Mouse (Mus musculus): ENCODE measurements at regions not wholly inside any gene's neighbourhood (a gene's known extent, or its start where the extent isn't known, plus 50 kb on each side); places are given as distances from the start of the nearest gene placed in this dataset.

- DNase-seq (ENCODE audit: extremely low read depth, low read depth): no peak
These were observed 174.2 kb downstream of the Mroh4 start for GRCm38 (mm10) chr15:74461935-74462334.

DNA sequence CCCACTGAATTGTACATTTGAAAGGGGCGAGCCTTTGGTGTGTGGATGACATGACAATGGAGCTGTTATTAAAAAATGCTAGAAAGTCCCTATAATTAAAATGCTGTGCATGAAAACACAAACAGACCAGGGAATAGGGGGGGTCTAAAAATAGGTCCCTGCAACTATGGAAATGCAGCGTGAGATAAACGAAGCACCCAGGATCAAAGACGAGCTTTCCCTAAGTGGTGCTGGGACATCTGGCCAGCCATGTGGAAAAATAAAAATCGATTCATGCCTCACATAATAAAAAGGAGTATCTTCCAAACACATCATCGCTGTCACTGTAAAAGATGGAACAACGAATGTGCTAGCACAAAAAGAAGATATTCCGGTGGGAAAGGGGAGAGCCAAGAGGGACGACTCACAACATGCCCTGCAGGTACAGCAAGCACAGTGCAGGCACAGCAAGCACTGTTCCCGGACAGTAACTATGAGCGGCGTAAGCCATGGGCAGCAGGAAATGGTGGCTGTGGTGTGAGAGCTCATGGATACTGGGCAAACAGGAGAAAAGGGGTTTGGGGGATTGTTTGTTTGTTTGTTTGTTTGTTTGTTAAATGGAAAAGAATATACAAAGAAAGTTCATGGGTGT, 176.7 kb downstream of the Mroh4 start:
- DNase-seq (ENCODE audit: extremely low read depth, low read depth): no peak

DNA sequence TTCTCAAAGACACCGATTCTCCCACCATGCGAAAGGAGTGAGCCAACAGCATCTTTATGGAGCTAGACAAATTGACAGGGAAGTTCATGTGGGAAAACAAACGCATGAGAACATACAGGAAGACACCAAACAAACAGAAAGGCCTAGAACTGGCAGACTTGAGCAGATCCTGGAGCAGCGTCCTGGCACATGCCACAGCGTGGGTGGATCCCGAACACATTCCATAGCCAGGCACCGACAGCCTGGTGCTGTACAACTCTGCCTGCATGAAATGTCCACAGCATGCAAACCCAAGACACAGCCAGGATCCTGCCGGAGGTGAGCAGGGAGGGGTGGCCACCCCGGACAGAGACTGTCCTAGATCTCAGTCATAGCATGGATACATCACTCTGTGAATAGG, 177.2 kb downstream of the Mroh4 start:
- no peak for DNase-seq (ENCODE audit: extremely low read depth, low read depth)

- no peak for DNase-seq (ENCODE audit: extremely low read depth, low read depth)
These were observed 178.2 kb downstream of the Mroh4 start for GRCm38 (mm10) chr15:74457965-74458364.

- DNase-seq (ENCODE audit: extremely low read depth, low read depth): no peak
These were observed 179.5 kb downstream of the Mroh4 start for GRCm38 (mm10) chr15:74456675-74457040.

DNA sequence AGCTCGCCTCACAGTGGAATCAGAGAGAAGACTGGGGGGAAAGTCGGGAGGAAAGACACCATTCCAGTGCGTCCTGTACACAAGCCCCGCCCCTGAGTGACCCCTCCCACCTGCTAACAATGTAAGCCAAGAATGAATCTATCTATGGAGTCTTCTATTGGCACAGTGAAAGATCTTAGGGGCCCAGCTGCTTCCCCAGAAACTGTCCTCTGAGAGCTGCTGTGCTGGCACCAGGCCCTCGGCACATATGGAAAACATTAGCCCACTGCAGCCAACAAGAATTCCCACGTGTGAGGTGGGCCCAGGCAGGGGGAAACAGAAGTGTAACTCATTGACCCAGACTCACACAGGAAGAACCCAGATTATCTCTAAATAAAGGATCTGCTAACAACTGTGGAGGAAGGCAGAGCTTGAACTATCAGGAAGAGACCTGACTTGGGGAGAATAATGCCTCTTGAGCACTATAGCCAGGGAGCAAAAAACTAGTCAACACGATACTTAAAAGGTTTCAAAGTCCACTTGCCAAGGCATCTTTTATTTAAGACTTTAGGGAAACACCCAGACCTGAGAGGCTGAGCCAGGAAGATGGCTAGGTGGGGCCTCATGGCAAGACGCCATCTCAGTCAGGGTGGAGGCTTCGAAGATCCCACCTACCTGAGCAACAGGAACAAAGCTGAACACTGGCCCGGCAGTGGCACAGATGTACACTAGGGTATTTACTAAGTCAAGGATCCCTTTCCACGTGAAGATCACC, 180.1 kb downstream of the Mroh4 start:
- no peak for DNase-seq (ENCODE audit: extremely low read depth, low read depth)

- DNase-seq (ENCODE audit: extremely low read depth, low read depth): no peak
These were observed 181.6 kb downstream of the Mroh4 start for GRCm38 (mm10) chr15:74454543-74454942.

GRCm38 (mm10) chr15:74453810-74454209, 182.3 kb downstream of the Mroh4 start:
- DNase-seq (ENCODE audit: extremely low read depth, low read depth): no peak

- DNase-seq (ENCODE audit: extremely low read depth, low read depth): no peak
These were observed 183.7 kb downstream of the Mroh4 start for GRCm38 (mm10) chr15:74452426-74452825.

DNA sequence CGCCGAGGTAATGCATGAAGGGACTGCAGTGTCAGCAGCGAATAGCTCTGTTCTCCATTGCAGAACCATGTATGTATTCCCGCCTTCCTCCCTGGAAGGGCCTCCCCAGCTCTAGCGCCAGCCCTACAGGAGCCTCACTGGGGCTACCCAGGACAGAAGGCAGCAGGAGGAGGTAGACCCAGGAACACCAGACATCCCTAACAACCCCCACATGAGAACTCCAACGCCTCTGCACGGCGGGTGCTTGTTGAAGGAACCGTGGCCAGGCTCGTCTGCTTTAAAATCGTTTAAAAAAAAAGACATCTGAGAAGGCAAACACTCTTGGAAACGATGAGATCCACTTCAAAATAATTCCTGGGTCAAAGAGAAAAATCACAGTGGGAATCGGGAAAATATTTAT, 194.3 kb downstream of the Mroh4 start:
- DNase-seq (ENCODE audit: extremely low read depth, low read depth): no peak

DNA sequence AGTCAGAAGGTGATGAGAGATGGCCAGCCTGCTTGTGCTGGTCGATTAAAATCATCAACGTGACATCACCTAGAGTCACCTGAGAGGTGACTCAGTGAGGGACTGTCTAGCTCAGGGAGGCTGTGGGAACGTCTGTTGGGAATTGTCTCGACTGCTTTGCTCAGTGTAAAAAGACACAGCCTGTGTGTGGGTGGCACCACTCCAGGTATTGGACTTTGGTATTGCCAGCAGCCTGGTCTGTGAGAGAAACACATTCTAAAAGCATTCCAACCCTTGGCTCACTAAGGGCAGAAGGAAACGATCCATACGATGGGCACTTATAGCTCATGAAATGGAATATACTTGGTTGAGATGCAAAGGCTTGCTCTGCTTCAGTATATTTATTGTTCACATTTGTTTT, 209.2 kb downstream of the Mroh4 start:
- DNase-seq (ENCODE audit: extremely low read depth, low read depth): no peak

DNA sequence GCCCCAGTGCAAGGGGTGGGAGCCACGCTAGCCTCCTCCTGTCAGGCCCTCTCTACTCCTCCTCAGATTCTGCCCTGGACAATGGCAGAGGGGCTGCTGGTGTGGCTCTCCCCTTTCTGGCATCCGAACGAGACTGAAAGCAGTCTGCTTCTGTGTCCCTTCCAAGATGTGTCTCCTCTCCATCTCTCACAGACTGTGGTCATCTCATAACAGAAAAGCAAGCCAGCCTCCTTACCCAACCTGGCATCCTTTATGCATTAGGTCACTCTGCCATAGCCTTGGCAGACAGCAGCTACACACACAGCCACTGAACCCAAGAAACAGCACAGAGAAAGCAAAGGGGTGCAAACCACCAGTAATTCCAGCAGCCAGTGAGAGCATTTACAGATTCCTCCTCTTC, 213.2 kb downstream of the Mroh4 start:
- DNase-seq (ENCODE audit: extremely low read depth, low read depth): no peak

DNA sequence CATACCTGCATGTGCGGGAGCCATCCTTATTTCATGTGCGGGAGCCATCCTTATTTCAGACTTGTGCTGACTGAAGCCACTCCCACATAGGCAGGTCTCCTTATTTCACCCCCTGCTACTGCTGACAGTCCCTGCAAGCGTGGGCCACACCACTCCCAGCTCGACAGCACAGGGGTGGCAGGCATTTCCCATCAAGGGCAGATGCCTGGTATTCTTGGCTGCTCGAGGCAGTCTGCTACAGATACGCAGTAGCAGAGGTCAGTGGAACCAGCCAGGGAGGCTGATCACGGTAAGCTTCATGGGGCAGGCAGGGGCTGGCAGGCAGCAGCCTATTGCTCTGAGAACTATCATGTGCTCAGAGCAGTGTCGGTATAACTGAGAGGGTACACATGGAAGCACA, 215.6 kb downstream of the Mroh4 start:
- DNase-seq (ENCODE audit: extremely low read depth, low read depth): no peak

GRCm38 (mm10) chr15:74418635-74419034, 217.5 kb downstream of the Mroh4 start:
- no peak for DNase-seq (ENCODE audit: extremely low read depth, low read depth)

GRCm38 (mm10) chr15:74413217-74413616, 222.9 kb downstream of the Mroh4 start:
- DNase-seq (ENCODE audit: extremely low read depth, low read depth): no peak

GRCm38 (mm10) chr15:74412261-74412660, 223.9 kb downstream of the Mroh4 start:
- no peak for DNase-seq (ENCODE audit: extremely low read depth, low read depth)

DNA sequence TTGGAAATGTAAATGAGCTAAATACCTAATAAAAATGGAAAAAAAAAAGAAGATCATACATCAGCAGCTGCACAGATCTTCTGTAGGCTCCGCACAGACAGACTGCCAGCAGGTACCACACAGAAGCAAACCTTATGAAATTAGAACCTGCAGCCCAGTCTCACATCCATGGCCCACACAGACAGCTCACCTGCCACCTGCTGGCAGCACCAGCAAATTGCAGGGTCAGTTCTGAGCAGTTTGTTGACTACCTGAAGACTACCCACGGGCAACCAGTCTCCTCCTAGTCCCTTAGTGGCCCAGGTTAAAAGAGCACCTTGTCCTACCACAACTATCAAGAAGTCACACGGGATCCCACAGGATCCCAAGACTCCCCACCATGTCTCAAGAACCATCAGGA, 225.1 kb downstream of the Mroh4 start:
- DNase-seq (ENCODE audit: extremely low read depth, low read depth): no peak

DNA sequence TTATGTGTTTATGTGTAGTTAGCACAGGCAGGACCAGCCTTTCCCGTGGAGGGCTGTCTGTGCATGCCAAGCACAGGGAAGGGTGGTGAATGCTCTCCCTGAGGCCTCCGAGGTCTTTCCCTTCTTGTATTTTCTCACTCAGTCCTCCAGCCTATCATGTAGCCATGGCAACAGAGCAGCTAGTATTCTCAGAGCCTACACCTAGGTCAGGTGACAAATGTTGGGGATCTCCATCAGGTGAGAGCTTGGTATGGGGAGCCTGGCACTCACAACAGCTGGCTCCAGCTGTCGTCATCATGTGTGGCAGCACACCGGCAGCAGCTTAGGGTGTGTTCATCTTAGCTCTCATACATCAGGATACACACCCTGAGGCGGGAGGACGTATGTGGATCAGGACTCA, 231.3 kb downstream of the Mroh4 start:
- DNase-seq (ENCODE audit: extremely low read depth, low read depth): no peak

DNA sequence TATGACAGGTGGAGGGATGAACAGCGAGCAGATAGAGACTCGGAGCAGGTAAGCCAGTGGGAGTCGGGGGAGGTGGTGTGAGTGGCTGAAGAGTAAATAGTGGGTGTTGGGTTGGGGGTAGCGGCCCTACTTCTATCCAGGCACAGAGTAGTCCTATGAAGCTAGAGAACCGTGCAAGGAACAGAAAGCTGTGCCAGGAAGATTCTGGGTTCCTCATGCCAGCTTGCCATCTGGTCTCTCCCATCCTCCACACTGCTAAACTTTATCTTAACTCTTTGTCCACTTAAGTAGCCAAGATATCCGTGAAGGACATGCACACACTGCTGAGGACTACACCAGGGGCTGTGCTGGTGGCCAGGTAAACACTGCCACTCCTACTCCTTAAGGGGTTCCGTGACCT, 234.9 kb downstream of the Mroh4 start:
- DNase-seq (ENCODE audit: extremely low read depth, low read depth): no peak

DNA sequence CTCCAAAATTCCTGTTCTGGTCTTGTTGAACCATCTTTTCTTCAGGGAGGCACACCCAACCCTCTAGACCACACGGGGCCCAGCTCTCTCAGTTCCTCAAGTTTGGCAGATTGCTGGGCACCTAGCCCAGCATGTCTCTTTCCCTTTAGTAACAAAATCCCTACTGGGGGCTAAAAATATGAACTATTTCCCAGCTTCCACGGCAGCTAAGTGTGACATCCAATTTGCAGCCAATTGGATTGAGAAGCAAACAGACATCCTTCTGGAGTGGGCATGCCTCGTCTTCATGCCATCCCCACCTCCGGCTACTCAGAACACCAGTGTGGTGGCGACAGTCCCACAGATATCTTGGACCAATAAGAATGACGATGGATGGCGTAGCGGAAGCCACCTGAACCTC, 240.1 kb downstream of the Mroh4 start:
- no peak for DNase-seq (ENCODE audit: extremely low read depth, low read depth)

GRCm38 (mm10) chr15:74387533-74387932, 248.6 kb downstream of the Mroh4 start:
- no peak for DNase-seq (ENCODE audit: extremely low read depth, low read depth)

DNA sequence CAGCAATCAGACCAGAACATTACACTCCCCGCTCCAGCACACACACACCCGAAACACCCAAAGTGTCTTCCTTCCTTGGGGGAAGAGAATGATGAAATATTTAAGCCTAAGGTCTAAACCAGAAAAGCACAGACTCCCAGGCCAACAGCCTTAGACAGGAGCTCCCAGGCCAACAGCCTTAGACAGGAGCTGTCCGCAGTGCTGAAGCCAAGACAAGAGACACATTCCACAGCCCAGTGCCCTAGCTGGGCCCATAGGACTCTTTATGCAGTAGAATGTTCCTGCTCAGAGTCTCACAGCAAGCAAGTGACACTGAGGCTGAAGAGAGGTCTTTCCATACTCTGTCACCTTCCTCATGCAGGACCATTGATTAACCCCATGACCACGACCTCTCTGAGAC, 253.6 kb downstream of the Mroh4 start:
- DNase-seq (ENCODE audit: extremely low read depth, low read depth): no peak

- DNase-seq (ENCODE audit: extremely low read depth, low read depth): no peak
These were observed 256.8 kb downstream of the Mroh4 start for GRCm38 (mm10) chr15:74379366-74379765.

Measured in MEL-GATA-1-ER (cell line).